ENCODE assay signal across 18 mouse cellular contexts in the genomic region with DNA sequence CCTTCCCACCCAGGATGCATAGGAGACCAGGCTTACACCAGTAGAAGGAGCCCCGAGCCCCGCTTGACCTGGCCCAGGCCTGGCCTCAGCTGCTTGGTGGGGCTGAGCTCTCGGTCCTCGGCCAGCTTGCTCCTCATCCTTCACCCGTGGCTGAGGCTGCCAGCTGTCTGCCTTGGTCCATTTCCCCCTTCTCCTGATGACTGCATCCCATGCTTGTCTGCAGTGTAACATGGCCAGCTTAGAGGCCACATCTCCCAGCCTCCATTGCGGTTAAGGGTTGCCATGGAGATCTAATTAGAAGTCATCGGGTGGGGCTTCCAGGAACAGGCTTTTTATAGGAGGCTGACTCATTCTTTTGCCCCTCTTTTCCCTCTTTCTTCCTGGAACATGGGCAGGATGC. TPM values are rescaled to one million over a fixed set of nuclear protein-coding genes. Genes with fewer than 3 reads are reported as not detected.
A peak's percentile ranks its signal among the peaks of the same experiment; 100 is the strongest.
DNase-seq lines count a peak whose midpoint lies in the region; ATAC-seq and TF ChIP-seq lines count a peak whose summit lies in the region.
"Had no signal": no experiment of that assay in that cellular context is flagged by ENCODE, and none has a peak within 500 bp of the region (broad histone marks: within the 10 kb centered on the region; RNA-seq: fewer than 3 reads in every experiment).

No protein-coding gene starts in this region.

- no peak overlapping the region for H3K27ac ChIP-seq in heart, embryonic 11.5 days (ENCODE audit: low read depth, low read length)
- H3K27ac ChIP-seq in ES-E14 (ENCODE audit: insufficient read depth, low read depth, low read length, poor library complexity, severe bottlenecking), result no peak overlapping the region
- peak overlapping the region; percentile 60; the same call in 1 of the 2 replicates for H3K27ac ChIP-seq in hindbrain, embryonic 13.5 days
- H3K27ac ChIP-seq: kidney, postnatal 0 days; layer of hippocampus, adult 2 months; macrophage; neural tube, embryonic 15.5 days had no signal

- H3K4me2 ChIP-seq in heart, embryonic 11.5 days, result no peak overlapping the region
- H3K4me2 ChIP-seq in hindbrain, embryonic 13.5 days, result no peak overlapping the region
- H3K4me2 ChIP-seq: neural tube, embryonic 15.5 days had no signal

- H3K27me3 ChIP-seq in heart, embryonic 11.5 days (ENCODE audit: control insufficient read depth, insufficient read depth, low read length), result peaks cover 41% of the 10 kb centered on the region
- H3K27me3 ChIP-seq in hindbrain, embryonic 13.5 days, result peaks cover 56% of the 10 kb centered on the region

- no peak overlapping the region for H3K9ac ChIP-seq in heart, embryonic 11.5 days (ENCODE audit: low read depth, low read length)
- peak overlapping the region; percentile 10; the same call in 1 of the 2 replicates for H3K9ac ChIP-seq in ES-E14 (ENCODE audit: insufficient read depth, low read depth, low read length, poor library complexity, severe bottlenecking)
- no peak overlapping the region for H3K9ac ChIP-seq in hindbrain, embryonic 13.5 days
- H3K9ac ChIP-seq: neural tube, embryonic 15.5 days had no signal

- WGBS in heart, embryonic 11.5 days (ENCODE audit: insufficient replicate concordance), result 68% methylated on average over 7 of the region's 7 CpGs
- 41% methylated on average over 7 of the region's 7 CpGs for WGBS in hindbrain, embryonic 13.5 days

- no peak for ATAC-seq in heart, embryonic 11.5 days (replicated peaks; ENCODE audit: insufficient number of reproducible peaks, low FRiP score, low TSS enrichment)
- no peak for ATAC-seq in hindbrain, embryonic 13.5 days (ENCODE audit: low FRiP score)
- ATAC-seq in inflammation-experienced regulatory T-cells, adult 6 months, result no peak

- no peaks in the 10 kb centered on the region for H3K36me3 ChIP-seq in heart, embryonic 11.5 days (ENCODE audit: control insufficient read depth, insufficient read depth, low read length)
- no peaks in the 10 kb centered on the region for H3K36me3 ChIP-seq in ES-E14 (ENCODE audit: control insufficient read depth, insufficient read depth, low read length, poor library complexity, severe bottlenecking)
- no peaks in the 10 kb centered on the region for H3K36me3 ChIP-seq in hindbrain, embryonic 13.5 days
- H3K36me3 ChIP-seq: neural tube, embryonic 15.5 days had no signal

- H3K4me1 ChIP-seq in heart, embryonic 11.5 days (ENCODE audit: control insufficient read depth, insufficient read depth, low read length), result 0 out of 2 replicates have a peak, but pooled peaks cover 3% of the 10 kb centered on the region
- peaks cover 0 to 8% of the 10 kb centered on the region in 2 experiments; a peak in 2 of 4 replicates for H3K4me1 ChIP-seq in ES-E14 (ENCODE audit: control insufficient read depth in 2 of 2, insufficient read depth in 2 of 2, low read length in 2 of 2, poor library complexity in 1 of 2)
- H3K4me1 ChIP-seq in hindbrain, embryonic 13.5 days (replicated peaks), result peaks cover 48% of the 10 kb centered on the region

- in situ Hi-C loops in ES-E14 (cut with MboI; ENCODE audit: low sequenced_read_pairs in 2 of 2, unreplicated experiment in 2 of 2), result no loop called here

- no peaks in the 10 kb centered on the region for H3K9me3 ChIP-seq in heart, embryonic 11.5 days (replicated peaks; ENCODE audit: control insufficient read depth, low read length)
- no peaks in the 10 kb centered on the region for H3K9me3 ChIP-seq in ES-E14 (ENCODE audit: control insufficient read depth, insufficient read depth, low read depth, low read length)
- no peaks in the 10 kb centered on the region for H3K9me3 ChIP-seq in hindbrain, embryonic 13.5 days
- H3K9me3 ChIP-seq: neural tube, embryonic 15.5 days had no signal

- no peak overlapping the region for H3K4me3 ChIP-seq in heart, embryonic 11.5 days (ENCODE audit: low read depth, low read length)
- no peak overlapping the region for H3K4me3 ChIP-seq in ES-E14 (ENCODE audit: insufficient read depth in 1 of 2, low read depth in 1 of 2, low read length in 2 of 2, poor library complexity in 1 of 2, severe bottlenecking in 1 of 2)
- H3K4me3 ChIP-seq in hindbrain, embryonic 13.5 days, result no peak overlapping the region
- H3K4me3 ChIP-seq: erythroblast, embryonic 14.5 days; layer of hippocampus, adult 2 months; neural tube, embryonic 15.5 days had no signal

- peak; percentile 83 for DNase-seq in heart, adult 11 months
- peak; percentile 55 for DNase-seq in 3T3-L1 (ENCODE audit: low read depth, low spot score)
- DNase-seq in ES-E14 (ENCODE audit: low read depth, low spot score), result no peak
- no peak for DNase-seq in adrenal gland, adult 8-10 months
- DNase-seq in yolk sac, embryonic 10.5 days (ENCODE audit: low spot score), result no peak
- DNase-seq: cerebellum, adult 9-11 months; heart, adult 18-20 months; retina, postnatal 1 day; thymus, postnatal 25 days had no signal

TF ChIP-seq in ES-E14, 5 proteins besides CTCF, POLR2A, EP300 and RAD21:
- TF ChIP-seq MAFK (IDR thresholded peaks at IDR 0.05; ENCODE audit: insufficient read depth, low read depth, low read length), result no peak
- no peak for TF ChIP-seq CHD2 (IDR thresholded peaks at IDR 0.05; ENCODE audit: low read depth, low read length)
- no peak for TF ChIP-seq ZC3H11A (IDR thresholded peaks at IDR 0.05; ENCODE audit: borderline replicate concordance, low read depth, low read length)
- TF ChIP-seq ZNF384 (IDR thresholded peaks at IDR 0.05; ENCODE audit: low read depth, low read length), result no peak
- TF ChIP-seq HCFC1 (IDR thresholded peaks at IDR 0.05; ENCODE audit: borderline replicate concordance, insufficient read depth, low read length), result no peak
TF ChIP-seq in ES-E14: peak in this region for 0.

RNA-seq across cellular contexts. Expression of gene Slc35c2, which starts 23.8 kb away (rescaled TPM):
- polyA plus RNA-seq in heart, embryonic 11.5 days (2014; fragmentation: Nextera tagmentation; extraction: Ambion mirVana), result 32.4 and 38.9 TPM in 2 replicates
- 36.4 and 48.2 TPM in 2 replicates for total RNA-seq in ES-E14 (2012; rRNA removed)
- polyA plus RNA-seq in hindbrain, embryonic 13.5 days (2015; fragmentation: Nextera tagmentation; extraction: Ambion mirVana), result 61.5 and 68.1 TPM in 2 replicates
- 10 to 100 TPM; 36.4 to 44.9 (median 44.1) TPM for polyA plus RNA-seq in inflammation-experienced regulatory T-cells, adult 6 months (2017; shearing (Covaris generic))
- total RNA-seq in adrenal gland, adult 8-10 months (2022), result 10 to 100 TPM; 56.7 to 62.1 (median 58.3) TPM

RNA-seq across cellular contexts. Expression of gene Cdh22, which starts 29.2 kb away (rescaled TPM):
- 0.06 and 0.16 TPM in 2 replicates for polyA plus RNA-seq in heart, embryonic 11.5 days (2014; fragmentation: Nextera tagmentation; extraction: Ambion mirVana)
- total RNA-seq in ES-E14 (2012; rRNA removed), result 0.13 and 0.21 TPM in 2 replicates
- polyA plus RNA-seq in hindbrain, embryonic 13.5 days (2015; fragmentation: Nextera tagmentation; extraction: Ambion mirVana), result 9.4 and 11.4 TPM in 2 replicates
- not detected for polyA plus RNA-seq in inflammation-experienced regulatory T-cells, adult 6 months (2017; shearing (Covaris generic))
- 1 to 10 TPM; 1.8 to 3.5 (median 2.5) TPM for total RNA-seq in adrenal gland, adult 8-10 months (2022)
- polyA plus RNA-seq: erythroblast, embryonic 14.5 days; liver, embryonic 16.5 days; macrophage had no signal

Comparison
In these comparisons a context has a peak if more than half of its experiments do, and no peak if none do; other contexts are left out.
1. DNase-seq: peak in heart, adult 11 months (single experiment) and 3T3-L1 (single experiment); none in ES-E14 (single experiment), adrenal gland, adult 8-10 months (single experiment) and yolk sac, embryonic 10.5 days (single experiment).